Mouse (Mus musculus): ENCODE results near the gene Il20ra. TPM values are rescaled to one million over a fixed set of nuclear protein-coding genes. Genes with fewer than 3 reads are reported as not detected.
"Not testable (repeated sequence)": the region's sequence is repeated elsewhere in the genome, so short reads cannot be mapped to it uniquely, and the experiment has no call there.

Gene Il20ra
- total RNA-seq (2021) = not detected
- long read RNA-seq, experiment 1 = 0 reads
- long read RNA-seq, experiment 2 = 0 reads

GRCm38 (mm10) chr10:19712421-19712836, at the start of gene Il20ra:
TSS of gene Il20ra (plus strand) at chr10:19712570.
- peak; percentile 45 to 64 for DNase-seq
- intact Hi-C loops (cut with DNase I) = loop anchor here (5.0 kb wide), 1 partner anchor 415 kb away; no protein-coding TSS in a partner anchor

GRCm38 (mm10) chr10:19668973-19669372, 43.4 kb upstream of the Il20ra start:
- no peak for DNase-seq
- intact Hi-C loops (cut with DNase I) = no loop called here

GRCm38 (mm10) chr10:19672015-19672414, 40.4 kb upstream of the Il20ra start:
- intact Hi-C loops (cut with DNase I) = loop anchor here (5.0 kb wide), 2 partner anchors 155 to 180 kb away; no protein-coding TSS in a partner anchor
- DNase-seq = no peak

DNA sequence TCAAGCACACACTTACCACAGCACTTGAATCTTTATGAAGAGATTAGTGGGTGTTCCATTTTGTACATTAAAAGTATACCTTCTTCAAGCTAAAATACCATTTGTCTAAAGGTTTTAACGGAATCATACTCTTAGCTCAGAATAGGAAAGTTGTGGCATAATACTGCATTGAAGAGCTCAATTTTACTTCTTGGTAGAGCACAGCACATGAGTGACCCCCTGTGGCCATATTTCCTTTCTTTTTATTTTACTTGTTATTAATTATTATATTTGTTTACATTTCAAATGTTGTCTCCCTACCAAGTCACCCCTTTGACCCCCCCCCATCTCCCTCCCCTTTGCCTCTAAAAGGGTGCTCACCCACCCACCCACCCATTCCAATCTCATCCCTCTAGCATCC, 39.2 kb upstream of the Il20ra start:
- DNase-seq = no peak

GRCm38 (mm10) chr10:19687686-19688085, 24.7 kb upstream of the Il20ra start:
- intact Hi-C loops (cut with DNase I) = no loop called here
- no peak for DNase-seq

More for the DNA sequence above, 39.2 kb upstream of the Il20ra start:
- intact Hi-C loops (cut with DNase I) = loop anchor here (5.0 kb wide), 2 partner anchors 156 to 181 kb away; no protein-coding TSS in a partner anchor

DNA sequence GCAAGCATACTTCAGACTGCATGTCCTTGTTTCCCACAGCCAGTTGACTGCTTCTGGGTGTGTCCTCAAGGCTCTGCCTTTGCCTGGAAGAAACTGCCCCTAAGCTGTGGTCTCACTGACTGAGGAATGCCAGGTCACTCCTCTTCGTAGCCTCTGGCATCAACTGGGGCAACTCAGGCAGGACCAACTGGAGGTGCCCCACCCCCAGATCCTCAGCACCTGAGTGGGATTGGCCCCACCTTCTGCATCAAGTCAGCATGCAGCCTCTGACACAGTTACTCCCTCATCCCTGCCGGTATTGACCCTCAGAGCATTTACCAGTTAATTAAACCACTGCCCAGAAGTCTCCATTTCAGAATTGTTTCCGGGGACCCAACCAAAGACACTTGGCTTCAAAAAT, 21.1 kb upstream of the Il20ra start:
- intact Hi-C loops (cut with DNase I) = loop anchor here (5.0 to 10.0 kb wide), 2 partner anchors 449 to 776 kb away; no protein-coding TSS in a partner anchor
- DNase-seq = no peak

GRCm38 (mm10) chr10:19691771-19692170, 20.6 kb upstream of the Il20ra start:
- intact Hi-C loops (cut with DNase I) = loop anchor here (1.0 to 10.0 kb wide), 4 partner anchors 93 to 777 kb away; no protein-coding TSS in a partner anchor
- peak; percentile 13 to 26 for DNase-seq

- intact Hi-C loops (cut with DNase I) = loop anchor here (1.0 to 10.0 kb wide), 4 partner anchors 94 to 778 kb away; no protein-coding TSS in a partner anchor
- DNase-seq = no peak
Observed at GRCm38 (mm10) chr10:19692332-19692731, 20.0 kb upstream of the Il20ra start.

DNA sequence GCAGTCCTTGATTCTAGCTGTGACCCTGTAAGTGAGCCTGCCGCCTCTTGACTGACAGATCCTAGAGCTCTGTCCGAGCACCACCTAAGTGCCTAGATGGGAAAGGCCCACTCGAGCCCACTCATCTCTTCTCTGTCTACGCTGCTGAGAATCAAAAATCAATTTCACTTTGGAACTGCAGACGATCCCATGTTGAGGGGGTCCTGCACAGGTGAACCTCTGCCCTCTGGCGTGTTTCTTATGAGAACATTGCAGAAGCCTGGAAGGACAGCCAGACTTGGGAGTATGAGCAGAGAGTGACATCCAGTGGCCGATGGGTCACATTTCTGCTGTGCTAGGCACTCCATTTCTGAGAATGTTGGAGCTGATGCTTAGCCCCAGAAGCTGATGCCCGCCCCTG, 19.4 kb upstream of the Il20ra start:
- peak; percentile 50 to 64 for DNase-seq
- intact Hi-C loops (cut with DNase I) = loop anchor here (1.0 to 10.0 kb wide), 4 partner anchors 94 to 778 kb away; no protein-coding TSS in a partner anchor

DNA sequence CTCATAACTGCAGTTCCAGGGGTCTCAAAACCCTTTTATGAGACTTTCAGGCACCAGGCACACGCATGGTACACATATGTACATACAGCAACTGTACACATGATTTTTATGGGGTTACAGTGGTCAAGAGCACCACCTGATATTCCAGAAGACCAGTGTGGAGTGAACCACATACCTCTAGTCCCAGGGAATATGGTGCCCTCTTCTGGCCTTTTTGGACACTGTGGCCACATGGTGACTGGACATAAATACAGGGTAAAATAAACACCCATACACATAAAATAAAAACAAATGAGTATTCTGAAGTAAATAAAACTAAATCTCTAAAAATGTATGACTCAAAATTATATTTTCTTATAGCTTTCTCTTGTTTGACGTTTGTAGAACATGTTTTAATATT, 18.7 kb upstream of the Il20ra start:
- peak in 1 of 2 experiments; percentile 13 for DNase-seq

GRCm38 (mm10) chr10:19699331-19699730, 13.0 kb upstream of the Il20ra start:
- intact Hi-C loops (cut with DNase I) = loop anchor here (10.0 kb wide), 1 partner anchor 785 kb away; no protein-coding TSS in a partner anchor
- no peak for DNase-seq

More for the DNA sequence above, 18.7 kb upstream of the Il20ra start:
- intact Hi-C loops (cut with DNase I) = loop anchor here (2.0 to 10.0 kb wide), 3 partner anchors 95 to 779 kb away; no protein-coding TSS in a partner anchor

DNA sequence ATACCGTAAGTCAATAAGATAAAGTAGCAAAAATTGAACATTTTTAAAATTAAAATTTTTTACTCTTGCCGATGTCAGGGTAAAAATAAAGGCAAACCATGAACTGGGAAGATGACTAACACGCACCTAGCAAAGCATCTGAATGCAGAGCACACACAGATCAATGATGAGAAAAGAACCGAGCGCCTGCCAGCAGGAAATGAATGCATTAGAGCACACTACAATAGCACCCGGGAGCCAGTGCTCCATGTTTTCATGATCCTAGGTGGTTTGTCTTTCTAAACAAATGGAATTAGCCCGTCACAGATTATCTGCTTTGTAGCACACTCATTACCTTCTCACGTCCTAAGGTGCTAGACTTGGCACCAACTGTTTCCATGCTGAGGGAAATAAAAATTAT, 7.9 kb upstream of the Il20ra start:
- DNase-seq = no peak
- intact Hi-C loops (cut with DNase I) = no loop called here

GRCm38 (mm10) chr10:19707768-19708167, 4.6 kb upstream of the Il20ra start:
- intact Hi-C loops (cut with DNase I) = loop anchor here (5.0 kb wide), 1 partner anchor 185 kb away; no protein-coding TSS in a partner anchor
- no peak for DNase-seq

GRCm38 (mm10) chr10:19708277-19709070, 3.9 kb upstream of the Il20ra start:
- intact Hi-C loops (cut with DNase I) = loop anchor here (5.0 kb wide), 1 partner anchor 184 kb away; no protein-coding TSS in a partner anchor
- peak; percentile 16 to 34 for DNase-seq

GRCm38 (mm10) chr10:19711020-19711419, 1.4 kb upstream of the Il20ra start:
- intact Hi-C loops (cut with DNase I) = loop anchor here (5.0 kb wide), 1 partner anchor 416 kb away; no protein-coding TSS in a partner anchor
- no peak for DNase-seq

GRCm38 (mm10) chr10:19711551-19712171, 709 bp upstream of the Il20ra start:
- peak in 1 of 2 experiments; percentile 28 for DNase-seq
- intact Hi-C loops (cut with DNase I) = loop anchor here (5.0 kb wide), 1 partner anchor 416 kb away; no protein-coding TSS in a partner anchor

- DNase-seq = no peak
- intact Hi-C loops (cut with DNase I) = no loop called here
Observed at GRCm38 (mm10) chr10:19718627-19719026, 6.3 kb downstream of the Il20ra start.

DNA sequence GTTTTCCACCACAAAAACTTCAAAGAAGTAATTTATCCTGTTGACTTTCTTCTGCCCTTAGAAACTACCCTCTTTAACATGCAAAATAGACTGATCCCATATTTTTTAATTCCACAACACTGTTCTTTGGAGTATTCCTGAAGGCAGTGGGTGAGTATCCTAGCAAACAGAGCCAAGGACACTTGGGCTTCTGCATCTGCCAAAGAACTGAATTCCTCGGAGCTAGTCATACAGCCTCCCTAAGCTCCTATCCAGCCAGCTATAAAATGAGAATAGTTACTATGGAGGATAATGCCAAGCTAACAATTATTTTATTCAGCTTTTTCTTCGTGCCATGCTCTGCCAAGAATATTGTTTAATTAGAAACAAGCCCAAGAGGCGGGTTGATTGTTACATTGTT, 9.9 kb downstream of the Il20ra start:
- intact Hi-C loops (cut with DNase I) = no loop called here

GRCm38 (mm10) chr10:19724158-19724832, 11.9 kb downstream of the Il20ra start:
- no peak for DNase-seq
- intact Hi-C loops (cut with DNase I) = no loop called here

More for the DNA sequence above, 9.9 kb downstream of the Il20ra start:
- DNase-seq = no peak

- intact Hi-C loops (cut with DNase I); DNase-seq: not testable (repeated sequence)
Observed at GRCm38 (mm10) chr10:19738442-19738841, 26.1 kb downstream of the Il20ra start.
